Mouse (Mus musculus): ENCODE measurements around the gene Hcst. TPM values are rescaled to one million over a fixed set of nuclear protein-coding genes. Genes with fewer than 3 reads are reported as not detected.

Hcst gene
- polyA plus RNA-seq, 1 experiment from 2014 or later = 1.1 TPM

DNA sequence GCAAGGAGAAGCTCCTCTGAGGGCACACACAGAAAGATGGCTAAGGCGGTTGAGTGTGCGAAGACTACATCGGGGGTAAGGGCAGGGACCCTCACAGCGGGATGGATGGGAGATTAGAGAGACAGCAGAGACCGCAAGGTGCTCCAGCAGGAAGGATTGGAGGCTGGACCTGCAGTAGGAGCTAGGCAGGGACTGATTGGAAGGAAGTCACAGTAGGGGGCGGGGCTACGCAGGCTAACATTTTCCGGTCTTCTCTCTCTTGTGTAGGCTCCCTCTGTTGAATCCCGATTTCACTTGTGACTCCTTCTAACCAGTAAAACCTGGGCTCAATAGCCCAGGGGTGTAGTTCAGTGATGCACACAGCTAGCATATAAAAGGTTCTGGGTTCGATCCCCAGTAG, 17.2 kb upstream of the Hcst start:
- no peak overlapping the region for H3K4me3 ChIP-seq (replicated peaks; ENCODE audit: low read length)
- no peaks in the 10 kb centered on the region for H3K4me1 ChIP-seq (replicated peaks; ENCODE audit: control insufficient read depth, insufficient read depth, low read length)
- WGBS = 22% methylated on average over 10 of the region's 10 CpGs
- H3K27me3 ChIP-seq (ENCODE audit: control insufficient read depth, insufficient read depth, low read length) = no peaks in the 10 kb centered on the region
- H3K27ac ChIP-seq = no peak overlapping the region
- DNase-seq (ENCODE audit: low spot score) (no peak), ATAC-seq (ENCODE audit: low FRiP score) (no peak)
- no peaks in the 10 kb centered on the region for H3K9me3 ChIP-seq (ENCODE audit: control insufficient read depth, low read length)
- no peak overlapping the region for H3K4me2 ChIP-seq (replicated peaks)
- no peak overlapping the region; the same call in 1 of the 2 replicates for H3K9ac ChIP-seq
- H3K36me3 ChIP-seq (replicated peaks; ENCODE audit: control insufficient read depth, insufficient read depth) = peaks cover 90% of the 10 kb centered on the region

GRCm38 (mm10) chr7:30435156-30435555, 15.5 kb upstream of the Hcst start:
- H3K27ac ChIP-seq = no peak overlapping the region
- no peak overlapping the region for H3K4me3 ChIP-seq (replicated peaks; ENCODE audit: low read length)
- H3K9me3 ChIP-seq (ENCODE audit: control insufficient read depth, low read length) = no peaks in the 10 kb centered on the region
- DNase-seq (ENCODE audit: low spot score) (no peak), ATAC-seq (ENCODE audit: low FRiP score) (no peak)
- H3K36me3 ChIP-seq (replicated peaks; ENCODE audit: control insufficient read depth, insufficient read depth) = peaks cover 74% of the 10 kb centered on the region
- H3K4me1 ChIP-seq (replicated peaks; ENCODE audit: control insufficient read depth, insufficient read depth, low read length) = no peaks in the 10 kb centered on the region
- no peak overlapping the region for H3K4me2 ChIP-seq (replicated peaks)
- H3K9ac ChIP-seq = no peak overlapping the region
- no peaks in the 10 kb centered on the region for H3K27me3 ChIP-seq (ENCODE audit: control insufficient read depth, insufficient read depth, low read length)
- 38% methylated on average over 9 of the region's 9 CpGs for WGBS

DNA sequence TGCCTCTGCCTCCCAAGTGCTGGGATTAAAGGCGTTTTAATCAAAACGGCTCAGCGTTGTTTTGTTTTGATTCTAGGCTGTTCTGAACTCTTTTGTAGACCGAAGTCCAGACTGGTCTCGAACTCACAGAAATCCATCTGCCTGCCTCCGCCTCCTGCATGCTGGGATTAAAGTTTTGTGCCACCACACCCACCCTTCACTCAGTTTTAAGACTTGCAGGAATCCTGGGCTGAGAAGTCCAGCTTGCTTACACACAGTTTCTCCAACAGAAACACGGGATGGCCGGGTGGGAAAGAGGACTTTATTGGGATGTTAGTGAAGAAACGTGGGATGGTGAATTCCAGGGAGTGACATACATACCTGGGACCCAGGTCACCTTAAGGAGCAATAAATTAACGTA, 15.0 kb upstream of the Hcst start:
- no peak overlapping the region for H3K4me3 ChIP-seq (replicated peaks; ENCODE audit: low read length)
- DNase-seq (ENCODE audit: low spot score) (no peak), ATAC-seq (ENCODE audit: low FRiP score) (no peak)
- H3K36me3 ChIP-seq (replicated peaks; ENCODE audit: control insufficient read depth, insufficient read depth) = peaks cover 69% of the 10 kb centered on the region
- H3K27ac ChIP-seq = no peak overlapping the region
- H3K4me2 ChIP-seq (replicated peaks) = no peak overlapping the region
- no peak overlapping the region for H3K9ac ChIP-seq
- H3K9me3 ChIP-seq (ENCODE audit: control insufficient read depth, low read length) = no peaks in the 10 kb centered on the region
- WGBS = 72% methylated on average over 10 of the region's 10 CpGs
- H3K4me1 ChIP-seq (replicated peaks; ENCODE audit: control insufficient read depth, insufficient read depth, low read length) = no peaks in the 10 kb centered on the region
- no peaks in the 10 kb centered on the region for H3K27me3 ChIP-seq (ENCODE audit: control insufficient read depth, insufficient read depth, low read length)

GRCm38 (mm10) chr7:30434238-30434637, 14.6 kb upstream of the Hcst start:
- WGBS = 6% methylated on average over 10 of the region's 10 CpGs

DNA sequence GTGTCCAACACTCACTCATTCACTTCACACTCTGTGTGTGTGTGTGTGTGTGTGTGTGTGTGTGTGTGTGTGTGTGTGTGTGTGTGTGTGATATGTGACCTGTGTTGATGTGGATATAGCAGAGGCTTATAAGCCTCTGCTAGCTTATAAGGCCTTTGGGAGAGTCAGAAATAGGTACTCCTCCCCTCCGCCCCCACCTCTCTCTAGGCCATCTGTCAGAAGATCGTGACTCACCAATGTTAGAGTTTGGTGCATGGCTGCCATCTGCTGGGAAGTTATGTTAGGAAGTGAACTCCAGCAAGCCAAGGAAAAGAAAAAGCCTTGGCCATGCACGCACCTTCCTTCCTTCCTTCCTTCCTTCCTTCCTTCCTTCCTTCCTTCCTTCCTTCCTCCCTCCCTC, 12.1 kb upstream of the Hcst start:
- peak; percentile 84 for DNase-seq (ENCODE audit: low spot score)
- H3K4me2 ChIP-seq (replicated peaks) = no peak overlapping the region
- no peaks in the 10 kb centered on the region for H3K27me3 ChIP-seq (ENCODE audit: control insufficient read depth, insufficient read depth, low read length)
- no peak overlapping the region for H3K9ac ChIP-seq
- no peaks in the 10 kb centered on the region for H3K9me3 ChIP-seq (ENCODE audit: control insufficient read depth, low read length)
- no peak overlapping the region for H3K4me3 ChIP-seq (replicated peaks; ENCODE audit: low read length)
- no peaks in the 10 kb centered on the region for H3K4me1 ChIP-seq (replicated peaks; ENCODE audit: control insufficient read depth, insufficient read depth, low read length)
- 14% methylated on average over 3 of the region's 3 CpGs for WGBS
- peaks cover 41% of the 10 kb centered on the region for H3K36me3 ChIP-seq (replicated peaks; ENCODE audit: control insufficient read depth, insufficient read depth)
- ATAC-seq (ENCODE audit: low FRiP score) = peak; percentile 54; the same call in 1 of the 2 replicates
- H3K27ac ChIP-seq = no peak overlapping the region

More at GRCm38 (mm10) chr7:30434238-30434637, 14.6 kb upstream of the Hcst start:
- ATAC-seq (ENCODE audit: low FRiP score) (no peak), DNase-seq (ENCODE audit: low spot score) (no peak)
- H3K4me2 ChIP-seq (replicated peaks) = no peak overlapping the region
- H3K9ac ChIP-seq = no peak overlapping the region
- no peak overlapping the region for H3K4me3 ChIP-seq (replicated peaks; ENCODE audit: low read length)
- no peaks in the 10 kb centered on the region for H3K27me3 ChIP-seq (ENCODE audit: control insufficient read depth, insufficient read depth, low read length)
- H3K27ac ChIP-seq = no peak overlapping the region
- peaks cover 65% of the 10 kb centered on the region for H3K36me3 ChIP-seq (replicated peaks; ENCODE audit: control insufficient read depth, insufficient read depth)
- no peaks in the 10 kb centered on the region for H3K4me1 ChIP-seq (replicated peaks; ENCODE audit: control insufficient read depth, insufficient read depth, low read length)
- no peaks in the 10 kb centered on the region for H3K9me3 ChIP-seq (ENCODE audit: control insufficient read depth, low read length)

DNA sequence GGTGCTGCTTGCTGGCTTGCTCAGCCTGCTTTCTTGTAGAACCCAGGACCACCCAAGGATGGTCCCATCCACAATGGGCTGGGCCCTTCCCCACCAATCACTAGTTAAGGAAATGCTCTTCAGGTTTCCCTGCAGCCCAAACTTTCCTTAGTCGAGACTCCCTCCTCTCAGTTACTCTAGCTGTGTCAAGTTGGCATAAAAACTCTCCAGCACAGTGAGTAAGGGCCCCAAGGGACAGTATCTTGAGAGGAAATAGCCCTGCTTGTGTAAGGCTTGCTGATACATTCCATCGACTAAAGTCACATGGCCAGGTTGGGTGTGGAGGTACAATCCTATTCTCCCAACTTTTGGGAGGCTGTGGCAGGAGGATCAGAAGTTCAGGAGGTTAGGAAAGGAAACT, 10.5 kb upstream of the Hcst start:
- DNase-seq (ENCODE audit: low spot score) (no peak), ATAC-seq (ENCODE audit: low FRiP score) (no peak)
- no peak overlapping the region for H3K4me3 ChIP-seq (replicated peaks; ENCODE audit: low read length)
- H3K27me3 ChIP-seq (ENCODE audit: control insufficient read depth, insufficient read depth, low read length) = no peaks in the 10 kb centered on the region
- H3K4me1 ChIP-seq (replicated peaks; ENCODE audit: control insufficient read depth, insufficient read depth, low read length) = no peaks in the 10 kb centered on the region
- H3K4me2 ChIP-seq (replicated peaks) = no peak overlapping the region
- no peak overlapping the region for H3K27ac ChIP-seq
- 45% methylated on average over 2 of the region's 2 CpGs for WGBS
- H3K9me3 ChIP-seq (ENCODE audit: control insufficient read depth, low read length) = no peaks in the 10 kb centered on the region
- H3K36me3 ChIP-seq (replicated peaks; ENCODE audit: control insufficient read depth, insufficient read depth) = peaks cover 25% of the 10 kb centered on the region
- no peak overlapping the region for H3K9ac ChIP-seq

- ATAC-seq (ENCODE audit: low FRiP score) = no peak
These were observed 9.7 kb upstream of the Hcst start for GRCm38 (mm10) chr7:30429327-30429726.

DNA sequence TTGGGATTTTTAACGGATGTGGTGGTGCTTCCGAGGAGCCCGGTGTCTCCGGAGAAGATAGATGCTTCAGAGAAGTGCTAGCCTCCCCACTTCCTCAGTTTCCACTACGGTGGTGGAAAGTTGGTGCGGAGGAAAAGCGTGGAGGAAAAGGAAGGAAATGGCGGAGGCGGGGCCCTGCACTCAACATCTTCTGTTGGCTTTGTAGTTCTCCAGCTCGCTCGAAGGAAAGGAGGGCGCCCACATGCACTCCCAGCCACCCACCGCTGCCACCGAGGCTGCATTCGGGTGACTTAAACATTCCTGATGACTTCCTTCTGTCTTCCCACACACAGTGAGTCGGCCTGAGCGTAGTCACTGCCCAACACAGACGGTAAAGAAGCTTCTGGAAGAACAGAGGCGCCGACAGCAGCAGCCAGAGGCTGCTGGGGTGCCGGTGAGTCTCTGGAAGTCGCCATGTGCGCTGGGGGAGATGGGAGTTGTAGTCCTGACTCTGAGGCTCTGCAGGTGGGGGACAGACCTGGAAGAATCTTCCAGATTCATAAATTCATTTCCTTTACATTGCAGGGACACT, 3.5 kb upstream of the Hcst start:
- Histone ChIP-seq H3K9ac (peak overlapping the region; percentile 75), H3K4me3 (replicated peaks; ENCODE audit: low read length) (peak overlapping the region; percentile 60), H3K27me3 (ENCODE audit: control insufficient read depth, insufficient read depth, low read length) (no peaks in the 10 kb centered on the region), H3K9me3 (ENCODE audit: control insufficient read depth, low read length) (no peaks in the 10 kb centered on the region), H3K27ac (0 out of 2 replicates have a peak overlapping the region, but pooled peaks have one; percentile 55), H3K36me3 (replicated peaks; ENCODE audit: control insufficient read depth, insufficient read depth) (no peaks in the 10 kb centered on the region), H3K4me1 (replicated peaks; ENCODE audit: control insufficient read depth, insufficient read depth, low read length) (peaks cover 20% of the 10 kb centered on the region), H3K4me2 (replicated peaks) (peak overlapping the region; percentile 97)
- WGBS = 49% methylated on average over 23 of the region's 23 CpGs
- ATAC-seq (ENCODE audit: low FRiP score) = no peak
- DNase-seq (ENCODE audit: low spot score) = no peak

More at GRCm38 (mm10) chr7:30429327-30429726, 9.7 kb upstream of the Hcst start:
- H3K4me1 ChIP-seq (replicated peaks; ENCODE audit: control insufficient read depth, insufficient read depth, low read length) = no peaks in the 10 kb centered on the region
- no peaks in the 10 kb centered on the region for H3K9me3 ChIP-seq (ENCODE audit: control insufficient read depth, low read length)
- H3K36me3 ChIP-seq (replicated peaks; ENCODE audit: control insufficient read depth, insufficient read depth) = peaks cover 17% of the 10 kb centered on the region; the same call in 1 of the 2 replicates
- no peaks in the 10 kb centered on the region for H3K27me3 ChIP-seq (ENCODE audit: control insufficient read depth, insufficient read depth, low read length)
- no peak for DNase-seq (ENCODE audit: low spot score)
- H3K27ac ChIP-seq = no peak overlapping the region
- H3K9ac ChIP-seq = no peak overlapping the region
- no peak overlapping the region for H3K4me2 ChIP-seq (replicated peaks)
- no peak overlapping the region for H3K4me3 ChIP-seq (replicated peaks; ENCODE audit: low read length)

DNA sequence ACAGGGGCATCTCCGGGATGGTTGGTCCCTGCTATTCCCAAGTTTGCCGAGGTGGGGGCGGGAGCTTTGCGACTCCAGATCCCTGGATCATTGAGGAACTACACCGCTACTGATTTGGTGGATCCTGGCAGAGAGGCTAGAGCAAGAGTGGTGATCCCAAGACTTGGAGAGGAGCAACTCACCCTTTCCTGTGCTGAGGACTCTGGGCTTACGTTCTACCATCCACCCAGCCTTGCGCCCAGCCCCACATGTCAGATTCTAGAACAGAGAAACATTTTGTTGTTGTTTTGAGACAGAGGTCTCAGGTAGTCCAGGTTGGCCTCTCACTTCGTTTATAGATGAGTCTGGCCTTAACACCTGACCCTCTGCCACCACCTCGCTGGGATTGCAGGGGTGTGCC, 2.9 kb upstream of the Hcst start:
- peak overlapping the region; percentile 55; the same call in 1 of the 2 replicates for H3K27ac ChIP-seq

More for the DNA sequence above, 2.9 kb upstream of the Hcst start:
- peaks cover 20% of the 10 kb centered on the region for H3K4me1 ChIP-seq (replicated peaks; ENCODE audit: control insufficient read depth, insufficient read depth, low read length)
- WGBS = 14% methylated on average over 9 of the region's 9 CpGs
- H3K4me3 ChIP-seq (replicated peaks; ENCODE audit: low read length) = peak overlapping the region; percentile 60
- H3K36me3 ChIP-seq (replicated peaks; ENCODE audit: control insufficient read depth, insufficient read depth) = no peaks in the 10 kb centered on the region
- peak overlapping the region; percentile 75 for H3K9ac ChIP-seq
- H3K27me3 ChIP-seq (ENCODE audit: control insufficient read depth, insufficient read depth, low read length) = no peaks in the 10 kb centered on the region
- DNase-seq (ENCODE audit: low spot score) (no peak), ATAC-seq (ENCODE audit: low FRiP score) (0 out of 2 replicates have a peak, but pooled peaks have one; percentile 2)
- H3K4me2 ChIP-seq (replicated peaks) = peak overlapping the region; percentile 97
- H3K9me3 ChIP-seq (ENCODE audit: control insufficient read depth, low read length) = no peaks in the 10 kb centered on the region
